Mouse (Mus musculus): Measurements from ENCODE around the gene Scaf8. TPM values are rescaled to one million over a fixed set of nuclear protein-coding genes. Genes with fewer than 3 reads are reported as not detected.
"Not testable (repeated sequence)": the region's sequence is repeated elsewhere in the genome, so short reads cannot be mapped to it uniquely, and the experiment has no call there.

Gene Scaf8
- polyA plus RNA-seq, 1 experiment from 2014 or later: 16.8 TPM

DNA sequence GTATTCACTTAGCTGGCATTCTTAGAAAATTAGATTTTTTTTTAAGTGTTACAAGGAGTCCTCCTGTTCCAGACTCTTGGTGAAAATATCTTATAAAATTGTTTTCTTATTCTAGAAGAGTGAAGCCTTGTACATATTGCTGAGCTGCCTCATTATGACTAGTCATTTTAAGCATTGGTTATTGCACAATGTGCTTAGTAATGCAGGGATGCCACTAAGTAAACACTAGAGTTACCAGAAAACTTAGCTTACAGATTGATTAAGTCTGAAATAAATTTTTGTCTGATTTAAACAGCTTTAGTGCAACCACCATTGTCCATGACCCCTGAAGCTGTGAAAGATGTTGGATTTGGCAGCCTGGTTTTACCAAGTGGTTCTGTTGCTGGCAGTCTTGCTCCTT, 80.7 kb downstream of the Scaf8 start:
- H3K27ac ChIP-seq; H3K9ac ChIP-seq; H3K27me3 ChIP-seq; ATAC-seq (ENCODE audit: low FRiP score); H3K9me3 ChIP-seq; H3K4me3 ChIP-seq; H3K4me2 ChIP-seq; H3K4me1 ChIP-seq (replicated peaks): not testable (repeated sequence)
- H3K36me3 ChIP-seq: peaks cover 66% of the 10 kb centered on the region

DNA sequence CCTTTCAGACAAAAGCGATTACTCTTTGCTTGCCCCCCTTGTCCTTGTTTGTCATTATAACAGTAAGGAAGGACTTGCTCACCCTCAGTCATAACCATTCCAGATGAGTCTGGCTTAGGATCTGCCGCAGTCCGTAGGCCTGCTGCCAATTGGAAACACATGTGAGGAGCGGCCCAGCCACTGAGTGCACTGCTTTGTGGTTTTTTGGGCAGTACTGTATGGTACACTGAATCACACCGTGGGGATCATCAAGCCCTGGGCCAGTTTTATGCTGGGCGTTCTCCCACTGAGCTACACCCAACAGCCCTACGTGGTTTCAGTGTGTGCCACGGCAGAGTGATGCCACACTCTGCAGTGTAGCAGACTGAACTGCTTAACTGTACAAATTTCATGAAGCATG, 85.6 kb downstream of the Scaf8 start:
- Histone ChIP-seq H3K4me1 (replicated peaks) (no peaks in the 10 kb centered on the region), H3K27me3 (no peaks in the 10 kb centered on the region), H3K27ac (no peak overlapping the region), H3K9ac (no peak overlapping the region), H3K9me3 (no peaks in the 10 kb centered on the region), H3K4me2 (no peak overlapping the region), H3K4me3 (no peak overlapping the region), H3K36me3 (peaks cover 52% of the 10 kb centered on the region)
- 87% methylated on average over 8 of the region's 8 CpGs for WGBS
- ATAC-seq (ENCODE audit: low FRiP score): no peak

GRCm38 (mm10) chr17:3203916-3204315, 89.1 kb downstream of the Scaf8 start:
- no peaks in the 10 kb centered on the region for H3K4me1 ChIP-seq (replicated peaks)
- H3K4me2 ChIP-seq: no peak overlapping the region
- no peak for ATAC-seq (ENCODE audit: low FRiP score)
- no peak overlapping the region for H3K27ac ChIP-seq
- WGBS: 88% methylated on average over 4 of the region's 4 CpGs
- no peaks in the 10 kb centered on the region for H3K27me3 ChIP-seq
- no peaks in the 10 kb centered on the region for H3K9me3 ChIP-seq
- no peak overlapping the region for H3K4me3 ChIP-seq
- no peak overlapping the region for H3K9ac ChIP-seq
- H3K36me3 ChIP-seq: peaks cover 25% of the 10 kb centered on the region

GRCm38 (mm10) chr17:3204826-3205405, 90.1 kb downstream of the Scaf8 start:
- no peak overlapping the region for H3K4me3 ChIP-seq
- H3K9me3 ChIP-seq: no peaks in the 10 kb centered on the region
- H3K27me3 ChIP-seq: no peaks in the 10 kb centered on the region
- WGBS: 95% methylated on average over 7 of the region's 7 CpGs
- peaks cover 25% of the 10 kb centered on the region for H3K36me3 ChIP-seq
- no peaks in the 10 kb centered on the region for H3K4me1 ChIP-seq (replicated peaks)
- no peak overlapping the region for H3K27ac ChIP-seq
- ATAC-seq (ENCODE audit: low FRiP score): no peak
- no peak overlapping the region for H3K9ac ChIP-seq
- H3K4me2 ChIP-seq: no peak overlapping the region

DNA sequence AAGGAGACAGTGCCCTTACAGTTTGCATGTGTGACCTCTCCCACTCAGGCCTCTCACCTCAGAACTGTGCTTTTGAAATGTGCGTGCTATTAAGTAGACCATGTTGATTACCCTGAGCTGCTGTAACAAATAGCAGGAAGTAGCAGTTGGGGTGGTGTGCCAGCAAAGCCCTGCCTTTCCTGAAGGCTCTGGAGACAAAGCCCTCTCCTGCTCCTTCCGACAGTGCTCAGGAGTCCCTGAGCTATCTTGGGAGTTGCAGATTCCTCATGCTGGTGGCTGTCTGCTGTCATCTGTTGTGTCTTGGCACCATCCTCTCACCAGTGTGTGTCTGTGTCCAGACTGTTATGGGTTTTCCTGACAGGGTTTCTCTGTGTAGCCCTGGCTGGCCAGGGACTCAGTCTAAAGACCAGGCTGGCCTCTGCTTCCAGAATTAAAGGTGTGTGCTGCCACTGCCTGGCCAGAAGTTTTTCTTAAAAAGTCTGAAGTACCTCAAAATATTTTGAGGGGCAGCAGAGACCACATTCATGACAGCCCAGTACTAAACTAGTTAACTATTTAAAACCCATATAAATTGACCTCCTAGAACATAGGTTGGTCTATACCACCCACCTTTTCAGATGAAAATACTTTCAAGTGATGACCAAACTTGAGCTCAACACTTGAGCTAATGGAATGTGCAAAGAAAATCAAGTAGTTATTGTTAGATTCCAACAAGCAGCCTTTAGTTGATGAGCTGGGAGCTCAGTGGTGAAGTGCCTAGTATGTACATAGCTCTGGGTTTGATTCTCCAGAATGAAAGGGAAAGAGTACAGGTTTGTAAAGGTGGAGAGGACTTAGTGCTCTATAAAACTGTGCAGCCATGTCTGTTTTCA, 92.0 kb downstream of the Scaf8 start:
- no peak overlapping the region for H3K4me3 ChIP-seq
- H3K27me3 ChIP-seq: no peaks in the 10 kb centered on the region
- peaks cover 10% of the 10 kb centered on the region for H3K36me3 ChIP-seq
- WGBS: 75% methylated on average over 2 of the region's 2 CpGs
- H3K4me1 ChIP-seq (replicated peaks): peaks cover 4% of the 10 kb centered on the region; the same call in 1 of the 2 replicates
- no peak overlapping the region for H3K27ac ChIP-seq
- H3K9ac ChIP-seq: no peak overlapping the region
- no peaks in the 10 kb centered on the region for H3K9me3 ChIP-seq
- ATAC-seq (ENCODE audit: low FRiP score): no peak
- H3K4me2 ChIP-seq: no peak overlapping the region

GRCm38 (mm10) chr17:3207529-3208240, 92.9 kb downstream of the Scaf8 start:
- H3K4me3 ChIP-seq: no peak overlapping the region
- 93% methylated on average over 6 of the region's 6 CpGs for WGBS
- H3K27ac ChIP-seq: no peak overlapping the region
- no peaks in the 10 kb centered on the region for H3K9me3 ChIP-seq
- H3K36me3 ChIP-seq: peaks cover 10% of the 10 kb centered on the region
- peaks cover 4% of the 10 kb centered on the region; the same call in 1 of the 2 replicates for H3K4me1 ChIP-seq (replicated peaks)
- no peak overlapping the region for H3K4me2 ChIP-seq
- no peaks in the 10 kb centered on the region for H3K27me3 ChIP-seq
- no peak overlapping the region for H3K9ac ChIP-seq
- no peak for ATAC-seq (ENCODE audit: low FRiP score)

GRCm38 (mm10) chr17:3208471-3208870, 93.7 kb downstream of the Scaf8 start:
- Histone ChIP-seq H3K36me3 (peaks cover 6% of the 10 kb centered on the region), H3K27me3 (no peaks in the 10 kb centered on the region), H3K9me3 (no peaks in the 10 kb centered on the region), H3K27ac (no peak overlapping the region), H3K4me3 (no peak overlapping the region), H3K9ac (no peak overlapping the region), H3K4me2 (no peak overlapping the region), H3K4me1 (replicated peaks) (peaks cover 4% of the 10 kb centered on the region; the same call in 1 of the 2 replicates)
- no peak for ATAC-seq (ENCODE audit: low FRiP score)
- 93% methylated on average over 1 of the region's 1 CpGs for WGBS

GRCm38 (mm10) chr17:3209581-3209980, 94.8 kb downstream of the Scaf8 start:
- H3K36me3 ChIP-seq: peaks cover 8% of the 10 kb centered on the region
- no peaks in the 10 kb centered on the region for H3K27me3 ChIP-seq
- no peak overlapping the region for H3K27ac ChIP-seq
- H3K9ac ChIP-seq: no peak overlapping the region
- H3K9me3 ChIP-seq: no peaks in the 10 kb centered on the region
- no peak overlapping the region for H3K4me2 ChIP-seq
- no peak overlapping the region for H3K4me3 ChIP-seq
- 98% methylated on average over 4 of the region's 4 CpGs for WGBS
- no peak for ATAC-seq (ENCODE audit: low FRiP score)
- peaks cover 4% of the 10 kb centered on the region; the same call in 1 of the 2 replicates for H3K4me1 ChIP-seq (replicated peaks)

DNA sequence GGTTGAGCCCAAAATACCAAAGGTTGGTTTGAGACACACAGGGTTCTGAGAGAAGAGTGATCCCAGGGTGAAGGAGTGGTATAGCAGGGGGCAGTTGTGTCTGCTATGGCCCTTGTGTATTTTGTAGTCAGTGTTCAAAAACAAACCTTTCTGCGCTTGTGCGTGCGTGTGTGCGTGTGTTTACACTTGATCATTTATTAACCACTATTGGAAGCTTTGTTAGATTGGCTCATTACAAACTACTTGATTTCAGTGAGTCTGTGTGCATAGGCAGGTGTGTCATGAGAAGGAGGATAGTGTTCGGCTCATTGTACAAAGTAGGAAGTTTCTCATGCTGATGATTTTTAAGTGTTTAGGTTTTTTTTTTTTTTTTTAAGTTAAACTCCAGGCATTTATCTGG, 95.4 kb downstream of the Scaf8 start:
- Histone ChIP-seq H3K4me3 (no peak overlapping the region), H3K27ac (no peak overlapping the region), H3K4me2 (no peak overlapping the region), H3K4me1 (replicated peaks) (peaks cover 4% of the 10 kb centered on the region; the same call in 1 of the 2 replicates), H3K36me3 (peaks cover 13% of the 10 kb centered on the region), H3K27me3 (no peaks in the 10 kb centered on the region), H3K9me3 (no peaks in the 10 kb centered on the region), H3K9ac (no peak overlapping the region)
- no peak for ATAC-seq (ENCODE audit: low FRiP score)
- 96% methylated on average over 5 of the region's 5 CpGs for WGBS

DNA sequence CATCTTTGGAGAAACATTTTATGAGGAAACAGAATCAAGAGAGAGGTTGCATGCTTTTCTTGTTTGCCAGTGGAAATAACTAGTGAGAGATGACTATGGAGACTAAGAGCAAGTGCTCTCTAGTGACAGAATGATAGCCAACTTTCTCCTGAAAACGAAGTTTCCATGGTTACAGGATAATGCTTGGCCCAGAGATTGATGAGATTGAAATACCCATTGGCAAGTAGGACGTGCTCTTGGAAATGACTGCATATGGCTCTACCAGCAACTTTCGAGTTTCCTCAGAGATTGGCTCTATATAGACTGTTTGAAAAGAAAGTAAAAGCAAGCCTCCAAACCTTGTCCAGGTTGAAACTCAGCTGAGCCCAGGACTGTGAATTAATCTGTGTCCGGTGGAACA, 97.3 kb downstream of the Scaf8 start:
- WGBS: 70% methylated on average over 4 of the region's 4 CpGs
- H3K4me1 ChIP-seq (replicated peaks): peaks cover 4% of the 10 kb centered on the region; the same call in 1 of the 2 replicates
- H3K9me3 ChIP-seq: no peaks in the 10 kb centered on the region
- no peak overlapping the region for H3K4me2 ChIP-seq
- no peak overlapping the region for H3K4me3 ChIP-seq
- H3K9ac ChIP-seq: no peak overlapping the region
- H3K27ac ChIP-seq: no peak overlapping the region
- H3K27me3 ChIP-seq: no peaks in the 10 kb centered on the region
- peaks cover 23% of the 10 kb centered on the region for H3K36me3 ChIP-seq
- ATAC-seq (ENCODE audit: low FRiP score): no peak

- peaks cover 23% of the 10 kb centered on the region for H3K36me3 ChIP-seq
- no peak overlapping the region for H3K9ac ChIP-seq
- H3K27ac ChIP-seq: no peak overlapping the region
- no peak overlapping the region for H3K4me2 ChIP-seq
- ATAC-seq (ENCODE audit: low FRiP score): no peak
- H3K4me1 ChIP-seq (replicated peaks): peaks cover 4% of the 10 kb centered on the region; the same call in 1 of the 2 replicates
- H3K27me3 ChIP-seq: no peaks in the 10 kb centered on the region
- H3K4me3 ChIP-seq: no peak overlapping the region
- WGBS: 94% methylated on average over 10 of the region's 10 CpGs
- no peaks in the 10 kb centered on the region for H3K9me3 ChIP-seq
Observed at GRCm38 (mm10) chr17:3212886-3213285, 98.1 kb downstream of the Scaf8 start.

- WGBS: 95% methylated on average over 2 of the region's 2 CpGs
Observed at GRCm38 (mm10) chr17:3214852-3215251, 100.1 kb downstream of the Scaf8 start.

More at GRCm38 (mm10) chr17:3214852-3215251, 100.1 kb downstream of the Scaf8 start:
- Histone ChIP-seq H3K27ac (no peak overlapping the region), H3K4me1 (replicated peaks) (peaks cover 9% of the 10 kb centered on the region; the same call in 1 of the 2 replicates), H3K9me3 (no peaks in the 10 kb centered on the region), H3K27me3 (no peaks in the 10 kb centered on the region), H3K9ac (no peak overlapping the region), H3K4me3 (no peak overlapping the region), H3K36me3 (peaks cover 19% of the 10 kb centered on the region), H3K4me2 (no peak overlapping the region)
- ATAC-seq (ENCODE audit: low FRiP score): no peak

Measured in hindbrain, embryonic 13.5 days (tissue).